Mouse (Mus musculus) natural killer cell, adult 2 months (primary cell): ENCODE data around the gene Polr2c.
"Not testable (repeated sequence)": the region's sequence is repeated elsewhere in the genome, so short reads cannot be mapped to it uniquely, and the experiment has no call there.

Source experiments
- DNase-seq, 2 experiments: peaks; one replicate each; pipeline ENCODE4 v3.0.0; 2022; ENCODE audit warnings: low spot score in 2 of 2

The Polr2c gene

DNA sequence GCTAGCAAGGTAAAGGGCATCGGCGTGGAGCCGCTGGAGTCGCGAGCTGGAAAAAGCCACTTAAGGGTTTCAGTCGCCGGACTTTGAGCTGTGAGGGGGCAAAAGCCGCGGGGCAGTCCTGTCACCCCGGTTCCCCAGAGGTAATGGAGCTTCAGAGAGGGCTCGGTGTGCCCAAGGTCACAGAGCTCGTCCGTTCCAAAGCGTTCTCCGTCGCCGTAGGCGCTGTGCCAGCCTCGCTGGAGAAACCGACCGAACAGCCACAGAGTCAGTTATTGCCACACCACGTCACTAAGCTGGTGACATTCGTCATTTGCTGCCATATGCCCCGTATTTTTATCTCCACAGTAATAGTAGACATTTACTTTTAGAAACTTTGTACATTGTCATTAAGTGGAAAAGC lies 18.6 kb upstream of the Polr2c start:
- DNase-seq: peak in 1 of 2 experiments; percentile 55

DNA sequence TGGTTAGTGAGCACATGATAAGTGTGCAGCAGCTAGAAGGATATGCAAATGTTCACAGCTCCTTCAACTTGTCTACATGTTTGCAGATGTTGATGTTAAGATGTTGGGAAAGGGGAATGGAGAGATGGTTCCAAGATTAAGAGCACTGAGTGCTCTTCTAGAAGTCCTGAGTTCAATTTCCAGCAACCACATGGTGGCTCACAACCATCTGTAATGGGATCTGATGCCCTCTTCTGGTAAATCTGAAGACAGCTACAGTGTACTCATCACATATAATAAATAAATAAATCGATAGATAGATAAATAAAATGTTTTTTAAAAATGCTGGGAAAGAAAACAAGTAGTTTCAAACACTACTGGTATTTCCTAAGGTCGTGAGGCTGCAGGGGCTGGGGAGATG lies 16.1 kb upstream of the Polr2c start:
- DNase-seq: no peak

DNA sequence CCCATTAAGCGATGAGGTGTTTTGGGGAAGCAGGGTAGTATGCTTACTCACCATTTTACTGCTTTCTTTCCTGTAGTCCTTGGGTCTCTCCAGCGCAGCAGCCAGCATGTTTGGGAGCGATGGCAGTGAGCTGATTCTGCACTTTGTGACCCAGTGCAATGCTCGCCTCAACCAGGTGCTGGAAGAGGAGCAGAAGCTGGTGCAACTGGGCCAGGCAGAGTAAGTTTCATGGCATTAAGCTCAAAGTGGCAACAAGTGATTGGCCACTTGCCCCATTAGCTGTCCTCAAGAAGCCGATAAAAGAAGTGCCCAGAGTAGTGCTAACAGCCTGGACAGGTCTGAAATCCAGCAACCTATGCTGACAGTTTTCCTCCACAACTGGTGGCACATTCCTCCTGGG lies 7.2 kb upstream of the Polr2c start:
- no peak for DNase-seq

DNA sequence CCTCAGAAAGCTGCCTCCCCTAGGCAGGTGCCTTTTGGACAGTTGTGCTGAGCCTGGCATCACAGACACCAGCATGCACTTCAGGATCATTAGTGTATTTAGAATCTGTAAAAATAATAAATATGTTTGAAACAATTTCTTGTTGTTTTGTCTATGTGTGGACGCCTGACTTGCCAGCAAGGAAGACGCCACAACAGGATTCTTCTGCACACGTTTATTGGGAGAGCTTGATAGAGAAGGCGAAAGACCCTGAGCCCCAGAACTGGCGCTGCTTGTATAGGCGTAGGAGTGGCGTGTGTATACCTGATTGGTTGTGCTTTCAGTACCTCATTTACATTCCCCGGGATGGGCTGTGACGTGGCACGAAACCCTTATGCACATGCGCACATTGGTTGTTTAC lies 2.5 kb upstream of the Polr2c start:
- not testable (repeated sequence) for DNase-seq

DNA sequence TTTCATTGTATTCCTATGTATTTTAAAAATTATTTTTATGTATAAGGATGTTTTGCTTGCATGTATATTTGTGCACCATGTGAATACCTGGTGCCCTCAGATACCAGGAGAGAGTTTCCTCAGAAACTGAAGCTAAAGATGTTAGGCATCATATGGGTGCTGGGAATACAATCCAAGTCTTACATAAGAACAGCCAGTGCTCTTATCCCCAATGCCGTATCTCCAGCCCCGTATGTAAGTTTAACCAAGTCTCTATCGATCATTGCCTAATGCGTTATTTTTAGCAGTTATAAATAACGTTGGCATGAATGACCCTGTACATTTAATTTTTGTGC lies 272 bp upstream of the Polr2c start:
- no peak for DNase-seq

DNA sequence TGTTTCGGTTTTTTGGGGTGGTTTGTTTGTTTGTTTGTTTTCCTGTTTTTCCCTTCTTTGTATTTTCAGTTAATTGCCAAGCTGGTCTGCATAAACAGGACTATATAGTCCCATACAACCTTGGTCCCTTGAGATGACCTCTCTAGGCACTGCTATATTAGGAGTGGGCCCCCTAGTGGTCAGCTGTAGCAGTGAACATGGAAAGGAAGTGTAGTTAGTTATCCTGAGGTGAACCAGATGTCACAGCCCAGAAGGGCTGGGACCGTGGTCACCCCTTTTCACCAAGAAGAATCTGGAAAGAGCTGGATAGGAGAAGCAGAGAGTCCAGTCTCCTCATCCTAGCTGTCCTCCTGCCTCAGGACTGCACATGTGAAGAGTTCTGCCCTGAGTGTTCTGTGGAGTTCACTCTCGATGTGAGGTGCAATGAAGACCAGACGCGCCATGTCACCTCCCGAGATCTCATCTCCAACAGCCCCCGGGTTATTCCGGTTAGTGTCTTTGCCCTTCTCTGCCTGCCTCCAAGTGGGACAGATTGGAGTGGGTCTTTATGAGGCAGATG lies 4.2 kb downstream of the Polr2c start:
- peak; percentile 57 to 69 for DNase-seq

DNA sequence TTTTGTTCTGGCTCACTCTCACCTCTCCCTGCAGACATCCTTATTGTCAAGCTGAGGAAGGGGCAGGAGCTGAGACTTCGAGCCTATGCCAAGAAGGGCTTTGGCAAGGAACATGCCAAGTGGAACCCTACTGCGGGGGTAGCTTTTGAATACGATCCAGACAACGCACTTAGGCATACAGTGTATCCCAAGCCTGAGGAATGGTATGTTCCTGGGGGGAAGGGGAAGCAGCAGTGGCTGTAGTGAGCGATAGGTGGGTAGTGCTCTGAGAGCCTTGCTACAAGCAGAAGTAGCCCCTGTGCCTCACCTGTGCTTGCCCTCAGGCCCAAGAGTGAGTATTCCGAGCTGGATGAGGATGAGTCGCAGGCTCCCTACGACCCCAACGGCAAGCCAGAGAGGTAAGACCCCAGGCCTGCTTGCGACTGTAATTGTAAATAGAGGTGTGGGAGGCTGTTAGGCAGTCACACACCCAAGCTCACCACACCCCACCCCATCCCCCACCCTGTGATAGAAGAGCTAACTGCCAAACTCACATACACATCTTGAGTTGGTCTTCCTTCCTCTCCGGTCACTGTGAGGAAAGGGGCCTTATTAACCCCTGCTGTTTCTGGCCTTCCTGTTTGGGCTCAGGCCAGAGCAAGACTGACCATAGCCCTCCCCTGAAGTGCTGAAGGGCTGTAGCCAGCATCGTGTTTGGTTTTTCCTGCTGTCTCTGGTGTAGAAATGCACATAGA lies 5.4 kb downstream of the Polr2c start:
- DNase-seq: no peak

DNA sequence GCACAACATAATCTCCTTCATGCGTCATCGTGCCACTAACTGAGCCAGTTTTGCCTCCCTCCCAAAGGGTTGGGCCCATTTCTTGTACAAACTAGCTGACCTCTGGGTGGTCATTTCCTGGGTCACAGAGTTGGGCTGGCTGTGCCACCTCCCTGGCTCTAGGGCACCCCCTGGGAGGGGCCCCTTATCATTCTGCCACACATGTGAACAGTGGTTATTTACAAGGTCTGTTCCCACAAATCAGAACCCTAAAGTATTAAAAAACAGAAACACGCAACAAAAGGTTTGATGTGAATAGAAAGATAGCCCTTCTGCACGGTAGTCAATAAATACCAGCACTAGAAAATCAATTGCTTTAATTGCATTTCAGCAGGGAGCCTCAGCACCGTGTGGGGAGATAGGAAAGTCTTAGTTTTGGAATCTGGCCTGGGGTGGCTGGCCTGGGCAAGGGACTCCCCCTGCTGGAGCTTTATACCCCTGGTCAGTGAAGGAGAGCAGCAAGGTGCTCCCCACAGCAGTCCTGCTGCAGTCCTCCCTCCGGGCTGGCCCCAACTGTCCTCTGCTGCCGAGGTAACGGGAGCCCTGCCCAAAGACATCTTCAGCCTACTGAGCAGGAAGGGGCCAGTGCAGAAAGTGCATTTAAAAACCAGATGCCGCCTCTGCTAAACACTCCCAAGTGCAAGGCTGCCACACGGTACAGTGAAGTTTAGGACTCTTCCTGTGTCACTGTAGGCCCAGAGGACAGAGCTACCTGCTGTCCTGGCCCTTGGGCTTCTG lies 6.8 kb downstream of the Polr2c start:
- DNase-seq: no peak

DNA sequence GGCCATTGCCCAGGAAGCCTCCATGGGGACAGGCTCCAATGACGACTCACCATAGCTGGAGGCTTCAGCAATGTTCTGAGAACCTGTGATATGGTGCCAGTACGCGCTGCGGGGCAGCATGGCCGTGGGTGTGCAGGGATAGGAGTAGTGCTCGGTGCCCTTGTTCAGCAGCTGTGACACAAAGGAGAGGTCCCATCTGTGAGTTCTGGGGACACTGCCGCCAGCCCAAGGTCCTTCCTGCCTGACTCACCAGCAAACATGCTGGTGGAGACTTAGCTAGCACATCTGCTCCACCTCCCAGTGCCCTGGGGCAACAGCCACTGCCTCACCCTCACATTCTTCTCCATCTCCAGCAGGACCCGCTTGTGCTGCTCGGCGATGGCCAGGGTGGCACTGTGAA lies 8.0 kb downstream of the Polr2c start:
- DNase-seq: no peak

DNA sequence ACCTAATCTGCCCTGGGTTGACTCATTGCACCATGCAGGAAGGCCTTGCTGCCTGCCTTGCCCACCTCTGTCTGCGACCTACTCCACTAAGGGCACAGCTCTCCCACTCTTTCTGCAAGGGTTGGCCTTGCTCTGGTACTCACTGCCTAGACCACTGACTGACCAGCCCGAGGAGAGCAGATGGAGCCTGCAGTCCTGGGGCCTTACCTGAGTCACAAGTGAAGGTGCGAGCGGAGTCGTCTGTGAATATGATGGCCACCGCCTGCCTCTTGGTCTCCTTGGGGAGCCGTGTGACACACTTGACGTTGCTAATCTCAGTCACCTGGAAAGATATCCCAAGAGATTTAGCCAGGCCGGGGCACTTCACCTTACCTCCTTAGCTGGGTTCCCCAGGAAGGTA lies 9.7 kb downstream of the Polr2c start:
- DNase-seq: no peak

DNA sequence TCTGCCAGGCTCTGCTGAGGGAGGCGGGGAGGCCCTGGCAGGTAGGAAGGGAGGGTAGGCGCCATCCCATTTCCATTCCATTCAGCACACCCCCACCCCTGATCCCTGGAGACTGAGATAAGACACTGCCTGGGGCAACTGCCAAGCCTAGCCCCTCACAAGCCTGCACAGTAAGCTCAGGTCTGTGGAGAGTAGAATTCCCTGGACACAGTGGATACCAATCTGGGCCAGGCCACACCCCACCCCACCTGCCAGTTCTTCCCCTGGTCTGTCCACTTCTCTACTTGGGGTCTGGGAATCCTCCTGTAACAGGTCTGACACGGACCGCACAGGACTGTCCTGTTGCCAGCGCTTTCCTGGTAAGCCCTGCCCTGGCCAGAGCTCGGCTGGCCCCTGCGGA lies 11.9 kb downstream of the Polr2c start:
- DNase-seq: no peak

DNA sequence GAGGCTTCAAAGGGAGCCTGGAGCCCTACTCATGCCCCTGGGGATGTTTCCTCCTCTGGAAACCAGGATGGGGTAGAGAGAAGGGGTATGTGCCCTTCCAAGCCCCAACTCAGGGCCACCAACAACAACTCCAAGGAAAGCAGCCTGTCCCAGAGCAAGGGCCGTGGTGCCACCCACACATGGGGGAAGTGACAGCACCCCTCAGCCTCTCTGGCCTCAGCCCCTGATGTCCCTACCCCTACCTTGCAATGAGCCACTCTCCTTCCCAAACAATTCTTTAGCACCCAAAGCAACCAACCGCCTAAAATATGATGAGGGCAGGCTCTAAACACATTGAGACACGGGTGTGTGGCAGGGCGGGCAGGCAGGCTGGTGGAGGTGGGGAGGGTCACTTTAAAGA lies 12.8 kb downstream of the Polr2c start:
- DNase-seq: no peak

DNA sequence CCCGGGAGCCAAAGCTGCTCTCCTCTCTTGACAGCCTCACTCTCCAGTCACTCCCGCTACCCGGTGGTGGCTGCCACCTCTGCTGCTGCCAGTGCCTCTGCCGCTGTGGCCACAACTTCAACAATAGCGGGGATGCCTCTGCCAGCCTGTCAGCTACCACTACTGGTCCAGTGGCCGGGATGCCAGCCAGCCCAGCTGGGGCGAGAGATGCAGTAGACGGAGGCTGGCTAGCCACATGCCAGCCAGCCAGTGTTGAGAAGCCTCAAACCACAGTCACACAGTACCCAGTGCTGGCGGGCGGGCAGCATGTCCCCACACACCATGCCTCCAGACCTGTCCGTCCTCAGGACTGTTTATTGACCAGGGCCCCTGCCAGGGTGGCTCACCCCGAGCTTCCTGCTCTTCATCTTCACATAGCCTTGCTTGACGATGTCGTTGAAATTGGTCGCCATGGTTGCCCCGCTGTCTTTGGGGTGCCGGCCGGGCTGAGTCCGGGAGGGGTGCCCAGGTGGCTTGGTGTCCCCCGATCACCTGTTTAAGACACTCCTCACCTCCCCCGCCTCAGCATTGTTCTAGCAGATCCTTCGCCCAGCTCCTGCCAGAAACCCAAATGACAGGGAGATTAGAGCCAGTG lies 13.3 kb downstream of the Polr2c start:
- DNase-seq: peak; percentile 51 to 66

DNA sequence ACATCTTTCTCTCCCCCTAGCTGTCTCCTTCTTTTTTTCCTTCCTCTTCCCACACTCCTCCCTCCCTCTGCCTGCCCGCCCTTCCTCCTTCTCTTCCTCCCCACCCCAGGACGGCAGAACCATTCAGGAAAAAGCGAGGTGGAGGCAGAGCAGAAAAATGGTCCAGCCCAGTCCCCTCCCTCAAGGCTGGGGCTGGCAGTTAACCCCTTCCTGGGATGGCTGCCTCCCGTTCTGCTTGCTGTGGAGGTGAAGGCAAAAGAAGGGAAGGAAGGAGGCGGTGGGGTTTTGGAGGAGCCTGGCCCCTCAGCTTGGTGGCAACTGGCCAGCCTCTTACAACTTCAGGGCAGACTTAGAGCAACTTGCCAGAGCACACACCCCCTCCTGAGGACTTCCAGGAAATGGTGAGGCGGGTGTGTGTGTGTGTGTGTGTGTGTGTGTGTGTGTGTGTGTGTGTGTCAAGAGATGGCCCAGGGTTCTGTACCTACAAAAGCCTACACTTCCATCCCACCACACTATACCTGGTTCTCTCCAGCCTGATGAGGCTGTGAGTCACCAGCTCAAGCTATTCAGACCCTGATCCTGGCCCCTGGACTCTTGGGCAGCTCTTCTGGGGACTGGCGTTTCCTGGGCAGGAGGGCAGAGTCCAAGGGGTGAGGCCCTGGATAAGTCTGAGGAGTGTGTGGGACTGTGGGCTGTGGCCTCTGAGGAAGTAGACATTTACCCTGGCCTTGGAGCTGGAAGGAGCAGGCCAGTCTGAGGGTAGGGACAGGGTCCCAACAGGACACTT lies 14.1 kb downstream of the Polr2c start:
- DNase-seq: peak; percentile 29 to 30

DNA sequence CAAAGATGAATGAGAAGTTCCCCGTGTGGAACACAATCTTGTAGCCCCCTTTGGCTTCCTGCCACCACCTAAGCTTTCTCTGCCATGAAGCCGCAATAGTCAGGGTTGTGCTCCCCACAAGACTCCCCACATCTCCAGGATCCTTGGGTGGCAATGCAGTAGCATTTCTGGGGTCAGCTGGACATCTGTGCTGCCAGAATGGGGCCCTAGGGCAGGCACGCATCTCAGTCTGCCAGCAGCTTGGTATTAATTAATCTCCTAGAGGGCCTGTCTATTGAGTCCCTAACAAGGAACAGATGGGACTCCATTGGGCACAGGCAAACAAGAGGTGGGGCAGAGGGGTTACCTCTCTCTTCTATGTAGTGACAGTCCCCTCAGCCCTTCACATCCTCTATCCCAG lies 14.9 kb downstream of the Polr2c start:
- DNase-seq: no peak

DNA sequence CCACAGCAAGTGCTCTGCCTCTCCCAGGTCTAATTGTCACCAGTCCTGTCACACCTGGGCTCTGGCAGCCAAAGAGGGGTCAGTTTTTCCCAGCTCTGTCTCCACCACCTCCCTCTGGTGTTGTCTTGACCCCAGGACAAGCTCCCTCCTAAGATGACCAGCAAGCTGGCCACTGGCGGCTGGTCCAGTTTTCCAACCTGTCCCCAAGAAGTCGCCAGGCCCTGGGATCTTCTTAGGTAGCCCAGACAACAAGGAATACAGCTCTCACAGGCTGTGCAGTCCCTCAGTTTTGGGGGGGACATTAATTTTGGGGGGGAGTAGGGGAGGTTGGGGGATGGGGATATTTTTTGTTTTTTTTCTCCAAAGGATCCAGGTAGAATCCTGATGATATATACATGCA lies 15.3 kb downstream of the Polr2c start:
- no peak for DNase-seq

DNA sequence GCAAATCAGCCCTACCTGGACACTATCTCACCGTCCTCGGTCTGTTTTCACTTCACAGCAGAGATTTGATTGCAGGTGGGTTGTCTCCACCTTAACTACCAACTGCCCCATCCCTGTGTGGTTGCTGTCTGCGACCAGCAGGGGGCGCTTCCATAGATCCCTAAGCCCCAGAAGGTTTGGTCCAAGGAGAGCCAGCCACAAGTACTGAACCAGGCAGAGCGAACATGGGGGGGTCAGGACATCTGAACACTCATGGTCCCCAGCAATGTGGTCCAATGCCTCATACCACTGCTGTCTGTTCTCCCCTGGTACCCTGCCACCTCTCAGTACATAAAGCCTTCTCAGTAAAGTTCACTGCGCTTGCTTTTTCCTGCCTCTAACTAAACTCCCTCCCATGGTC lies 17.1 kb downstream of the Polr2c start:
- DNase-seq: peak; percentile 46 to 71

DNA sequence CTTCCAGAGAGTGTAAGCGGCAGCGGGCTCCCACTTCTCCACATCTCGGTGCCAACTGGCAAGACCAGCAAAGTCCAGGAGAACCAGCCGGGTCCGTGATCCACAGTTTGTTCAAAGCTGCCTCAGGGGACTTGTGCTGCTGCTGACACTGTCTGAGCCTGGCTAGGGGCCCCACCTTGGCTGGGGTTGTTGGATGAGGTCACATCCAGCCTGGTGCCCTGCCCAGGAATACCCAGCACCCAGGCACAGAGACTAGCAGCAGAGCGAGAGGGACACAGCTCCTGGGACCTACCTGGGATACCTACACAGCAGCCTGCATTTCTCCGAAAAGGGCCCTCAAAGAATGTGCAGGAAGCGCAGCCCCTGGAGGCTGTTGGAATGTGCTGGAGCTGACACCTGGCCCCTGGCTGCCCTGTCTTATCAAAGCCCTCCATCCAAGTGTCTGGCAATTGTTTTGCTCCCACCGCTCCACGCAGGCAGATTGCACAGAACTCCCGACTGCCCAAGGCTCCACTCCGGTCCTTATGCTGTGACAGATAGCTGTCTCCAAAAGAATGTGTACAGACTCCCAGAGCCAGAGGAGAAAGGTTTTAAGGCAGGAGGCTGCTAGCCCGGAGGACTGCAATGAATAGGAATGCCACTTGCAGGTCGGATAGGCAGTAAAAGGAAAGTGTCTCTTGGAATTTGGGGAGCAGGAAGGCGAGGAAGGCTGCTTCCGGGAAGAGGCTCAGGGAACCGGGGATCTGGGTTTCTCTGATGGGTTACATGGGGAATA lies 18.0 kb downstream of the Polr2c start:
- no peak for DNase-seq

DNA sequence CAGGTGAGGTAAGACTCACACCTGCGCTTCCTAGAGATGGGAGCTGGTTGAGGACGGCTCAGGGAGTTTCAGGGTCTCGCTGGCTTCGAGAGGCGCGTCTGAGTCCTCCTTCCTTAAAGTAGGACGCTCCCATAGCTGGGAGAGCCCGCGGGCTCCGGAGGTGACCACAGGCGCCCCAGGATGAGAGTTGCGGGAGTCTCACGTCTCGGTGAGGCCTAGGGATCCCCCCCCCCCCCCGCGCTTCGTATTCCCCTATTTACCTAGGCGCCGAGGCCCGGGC lies 18.6 kb downstream of the Polr2c start:
- DNase-seq: no peak

DNA sequence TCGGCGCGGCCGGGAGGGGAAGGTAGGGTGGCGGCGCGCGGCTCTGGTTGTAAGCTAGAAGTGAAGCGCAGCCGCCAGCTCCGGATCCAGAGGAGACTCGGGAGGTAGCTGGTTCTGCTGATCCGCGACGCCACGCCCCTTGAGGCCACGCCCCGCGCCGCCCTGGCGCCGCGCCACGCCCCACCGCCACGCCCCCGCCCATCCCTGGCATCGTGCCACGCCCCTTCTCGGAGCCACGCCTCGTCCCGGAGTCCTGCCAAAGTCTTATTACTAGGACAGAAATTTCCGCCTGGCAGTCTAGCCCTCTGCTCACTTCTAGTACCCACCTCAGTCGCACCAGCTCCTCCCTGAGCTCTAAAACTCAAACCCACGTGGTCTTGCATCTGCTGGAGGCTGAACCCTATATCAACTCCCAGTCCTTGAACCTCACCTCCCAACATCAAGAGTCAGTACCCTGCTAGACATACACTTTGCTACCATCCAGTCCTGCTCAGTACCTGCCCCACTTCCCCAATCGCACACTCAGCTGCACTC lies 19.0 kb downstream of the Polr2c start, which contains the start of gene Dok4:
Dok4 (minus strand) TSS at position 134 of the 534 bp plus-strand sequence.
- peak; percentile 50 to 74 for DNase-seq

DNA sequence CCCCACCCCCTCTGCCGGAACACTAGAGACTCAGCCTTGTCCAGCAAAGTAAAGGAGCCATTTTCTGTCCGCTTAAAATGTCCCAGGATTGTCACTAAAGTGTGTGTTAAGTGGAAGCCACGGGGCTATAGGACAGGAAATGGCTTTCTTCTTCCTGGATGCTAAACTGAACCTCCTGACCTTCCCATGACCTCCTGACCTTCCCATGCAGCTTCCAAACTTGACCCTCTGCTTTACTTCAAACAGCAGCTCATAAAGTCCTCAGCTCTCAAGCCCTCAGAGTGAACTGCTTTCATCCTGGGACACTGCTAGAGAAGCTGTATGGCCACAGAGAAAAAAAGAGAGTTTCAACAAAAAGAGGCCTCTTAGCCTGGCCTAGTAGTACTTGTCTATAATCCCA lies 19.6 kb downstream of the Polr2c start:
- no peak for DNase-seq
